Mouse (Mus musculus) CD4-positive naive resting alpha-beta T cell, adult 57 days (primary cell): ENCODE data around the gene Timm23. TPM values are rescaled to one million over a fixed set of nuclear protein-coding genes. Genes with fewer than 3 reads are reported as not detected.

Source experiments
- total RNA-seq: library from RNA; stranded (reverse); gene quantifications from one replicate; pipeline ENCODE4 v1.2.4, GENCODE M21; 2023

Gene Timm23
- total RNA-seq: 84.2 TPM

DNA sequence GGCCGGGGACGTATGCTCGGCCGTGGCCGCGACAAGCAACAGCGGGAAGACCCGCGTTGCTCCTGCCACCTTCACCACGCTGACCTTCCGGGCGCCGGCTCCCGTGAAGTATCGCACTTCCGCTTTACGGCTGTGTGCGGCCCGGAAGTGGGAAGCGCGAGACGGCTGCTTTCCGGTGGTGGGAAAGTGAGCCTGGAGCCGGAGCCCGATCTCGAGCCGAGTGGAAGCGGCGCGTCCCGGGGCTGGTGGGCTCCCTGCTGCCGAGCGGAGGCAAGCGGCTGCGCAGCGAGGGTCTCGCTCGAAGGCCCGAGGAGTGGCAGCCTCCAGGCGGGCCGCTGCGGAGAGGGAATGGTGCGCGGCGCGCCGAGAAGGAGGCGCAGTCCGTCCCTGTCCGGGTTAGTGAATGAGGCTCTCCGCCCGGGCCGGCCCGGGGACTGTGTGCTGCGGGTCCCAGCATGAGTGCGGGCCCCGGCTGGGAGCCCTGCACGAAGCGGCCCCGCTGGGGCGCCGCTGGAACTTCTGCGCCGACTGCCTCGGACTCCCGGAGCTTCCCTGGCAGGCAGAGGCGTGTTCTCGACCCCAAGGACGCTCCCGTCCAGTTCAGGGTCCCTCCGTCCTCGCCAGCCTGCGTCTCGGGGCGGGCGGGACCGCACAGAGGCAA, at the start of gene Timm23, which contains the start of gene Parg:
Gene Timm23, minus strand, starts transcription at position 108 of the 661 bp plus-strand sequence.
Gene Parg, plus strand, starts transcription at position 159 of the 661 bp plus-strand sequence.

DNA sequence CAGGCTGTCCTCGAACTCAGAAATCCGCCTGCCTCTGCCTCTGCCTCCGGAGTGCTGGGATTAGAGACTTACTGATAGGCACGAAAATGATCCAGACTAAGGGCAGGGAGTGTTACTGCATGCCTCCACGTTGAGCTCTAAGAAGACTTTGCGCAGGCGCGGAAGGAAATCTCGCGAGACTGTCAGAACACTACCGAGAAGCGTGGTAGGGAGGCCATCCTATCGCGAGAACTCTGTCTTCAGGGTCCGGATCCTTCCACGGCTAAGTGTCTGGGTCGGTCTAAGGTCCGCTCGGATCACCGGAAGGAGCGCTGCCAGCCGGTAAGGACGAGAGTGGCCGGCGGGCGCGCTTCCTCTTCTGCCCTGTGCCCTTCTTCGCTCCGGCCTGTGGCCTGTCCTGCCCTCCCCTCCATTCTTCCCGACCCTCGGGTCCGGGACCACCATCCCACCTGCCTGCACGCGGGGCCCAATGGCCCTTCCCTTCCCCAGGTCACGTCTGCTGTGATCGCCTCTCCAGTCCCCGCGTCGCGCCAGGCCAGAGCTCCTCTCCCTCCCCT, 41.9 kb downstream of the Timm23 start, which contains the start of gene Ncoa4:
Gene Ncoa4, plus strand, starts transcription at position 176 of the 557 bp plus-strand sequence.

DNA sequence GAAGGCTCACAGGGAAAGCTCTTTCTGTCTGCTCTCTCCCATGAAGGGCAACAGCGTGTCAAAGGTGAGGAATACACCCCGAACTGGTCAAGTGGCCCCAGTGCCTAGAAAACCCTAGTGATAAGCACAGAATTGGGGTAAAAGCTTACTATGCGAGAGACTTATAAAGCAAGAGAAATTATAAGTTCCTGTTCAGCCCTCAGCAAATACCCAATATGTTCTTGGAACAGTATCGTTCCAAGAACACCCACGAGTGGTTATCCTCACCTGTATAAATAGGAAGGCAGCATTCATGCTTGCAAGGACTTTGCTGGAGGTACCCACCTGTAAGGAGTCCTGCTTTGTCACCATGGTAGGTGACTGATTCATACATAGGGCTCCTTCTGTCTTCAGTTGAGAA, 60.0 kb downstream of the Timm23 start, which contains the start of gene Msmb:
Gene Msmb, plus strand, starts transcription at position 301 of the 400 bp plus-strand sequence.

Other genes starting within 250 kb of the Timm23 start
- gene Galnt15, start 172.9 kb downstream of the Timm23 start, total RNA-seq: 0.59 TPM
- gene Oxnad1, start 116.5 kb downstream of the Timm23 start, total RNA-seq: 21.3 TPM
- 55.3 TPM for gene Dph3, start 116.2 kb downstream of the Timm23 start, total RNA-seq
- not detected for gene Msmb, start 59.9 kb downstream of the Timm23 start, total RNA-seq
- 87.1 TPM for gene Ncoa4, start 42.0 kb downstream of the Timm23 start, total RNA-seq
- gene Parg, start 51 bp upstream of the Timm23 start, total RNA-seq: 50.0 TPM
- gene Ogdhl, start 120.1 kb upstream of the Timm23 start, total RNA-seq: 0.15 TPM
- not detected for gene 1700024G13Rik, start 186.5 kb upstream of the Timm23 start, total RNA-seq